Mouse (Mus musculus) mouse trophoblast stem cell (cell line): ENCODE measurements at regions not wholly inside any gene's neighbourhood (a gene's known extent, or its start where the extent isn't known, plus 50 kb on each side); places are given as distances from the start of the nearest gene placed in this dataset.

Source experiments
- in situ Hi-C, 2 experiments: fragments of 300-500 bp; cut with MseI, MboI; formaldehyde crosslinking; loops; 2 replicates in 1 of 2; 3 replicates in 1 of 2; pipeline ENCODE4 v1.15.1; 2025

DNA sequence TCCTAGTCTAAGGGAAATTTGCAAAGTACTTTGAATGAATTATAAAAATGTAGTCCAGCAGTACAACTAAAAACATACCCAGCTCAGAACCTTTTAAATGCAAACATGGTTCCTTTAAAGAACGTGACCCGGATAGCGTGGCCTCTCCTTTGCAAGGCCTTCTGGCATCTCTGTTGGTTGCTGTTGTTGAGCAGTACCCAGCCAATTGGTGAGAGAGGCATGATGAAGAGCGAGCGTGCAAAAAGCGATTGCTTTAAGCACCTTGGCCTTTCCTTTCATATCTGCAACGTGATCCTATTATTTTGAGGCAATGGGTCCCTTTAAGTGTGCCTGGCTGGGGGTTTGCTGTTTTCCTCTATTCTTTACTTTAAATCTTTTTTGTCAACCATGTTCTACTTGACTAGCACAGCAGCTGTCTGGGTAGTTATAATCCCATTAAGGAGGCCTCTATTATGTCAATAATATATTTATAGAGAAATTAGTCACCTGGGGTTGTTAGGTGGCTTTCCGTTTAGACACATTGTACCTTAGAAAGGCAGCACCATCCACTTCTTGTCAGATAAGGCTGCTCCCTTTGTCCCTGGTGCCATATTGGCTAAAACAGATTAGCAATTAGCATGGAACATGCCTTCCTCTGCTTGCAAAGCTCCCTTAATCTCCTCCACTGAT, 141.5 kb upstream of the Jag1 start:
- in situ Hi-C loops: no loop called here

- in situ Hi-C loops: no loop called here
Measured at GRCm38 (mm10) chr2:137247931-137248330, 131.5 kb upstream of the Jag1 start.

DNA sequence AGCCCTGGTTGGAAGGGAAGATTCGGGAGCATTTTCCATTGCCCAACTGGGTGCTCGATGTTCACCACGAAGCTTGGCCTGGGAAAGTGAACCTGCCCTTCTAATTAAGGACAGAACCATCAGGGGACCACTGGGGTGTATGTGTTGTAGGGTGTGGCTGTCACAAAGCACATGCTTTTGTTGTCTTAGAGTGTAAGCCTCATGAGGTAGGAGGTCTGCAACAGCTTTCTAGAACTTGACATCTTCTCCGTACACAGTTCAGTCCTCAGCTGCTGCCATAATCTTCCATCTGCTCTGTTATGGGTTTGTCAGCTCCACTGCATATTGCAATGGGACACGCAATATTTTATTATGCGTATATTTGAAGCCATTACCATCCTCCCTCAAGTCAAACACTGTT, 127.9 kb upstream of the Jag1 start:
- in situ Hi-C loops: no loop called here

GRCm38 (mm10) chr2:137243914-137244313, 127.5 kb upstream of the Jag1 start:
- in situ Hi-C loops: no loop called here

DNA sequence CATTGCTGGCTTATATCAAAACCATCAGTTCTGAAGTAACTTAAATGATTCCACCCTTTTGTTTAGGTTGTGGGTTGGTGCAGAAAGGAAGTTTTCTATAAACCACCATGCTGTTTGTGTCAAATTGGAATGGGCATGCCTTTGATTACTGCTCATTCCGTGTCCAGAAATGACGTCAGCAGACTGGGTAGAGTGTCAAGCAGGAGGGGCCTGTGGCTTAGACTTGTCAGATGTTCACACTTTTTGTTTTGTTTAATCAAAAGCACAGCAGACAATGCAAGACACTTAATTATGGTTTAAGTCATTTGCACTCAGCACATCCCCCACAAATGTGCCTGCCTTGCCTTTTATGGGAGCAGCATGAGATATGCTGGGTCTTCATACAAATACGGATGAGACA, 120.5 kb upstream of the Jag1 start:
- in situ Hi-C loops: no loop called here

DNA sequence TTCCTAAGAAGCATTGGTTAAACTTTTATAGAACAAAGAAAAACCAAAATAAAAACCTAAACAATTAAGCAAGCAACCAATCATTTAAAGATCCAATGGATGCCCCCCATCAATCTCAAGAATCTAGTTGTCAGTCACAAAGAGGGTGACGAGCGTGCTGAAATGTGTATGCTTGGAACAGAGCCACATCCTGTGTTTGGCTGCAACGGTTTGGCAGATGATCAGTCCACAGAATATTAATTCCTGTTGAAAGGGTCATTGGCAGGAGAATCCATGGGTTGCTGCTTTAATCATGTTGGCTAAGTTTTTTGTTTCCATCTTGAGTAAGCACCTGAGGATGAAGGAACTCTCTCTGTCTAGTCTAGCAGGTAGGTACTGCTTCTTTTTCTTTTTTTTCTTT, 117.5 kb upstream of the Jag1 start:
- in situ Hi-C loops: no loop called here

- in situ Hi-C loops: no loop called here
Measured at GRCm38 (mm10) chr2:137231161-137231560, 114.7 kb upstream of the Jag1 start.

GRCm38 (mm10) chr2:137229422-137230069, 113.1 kb upstream of the Jag1 start:
- in situ Hi-C loops: no loop called here

DNA sequence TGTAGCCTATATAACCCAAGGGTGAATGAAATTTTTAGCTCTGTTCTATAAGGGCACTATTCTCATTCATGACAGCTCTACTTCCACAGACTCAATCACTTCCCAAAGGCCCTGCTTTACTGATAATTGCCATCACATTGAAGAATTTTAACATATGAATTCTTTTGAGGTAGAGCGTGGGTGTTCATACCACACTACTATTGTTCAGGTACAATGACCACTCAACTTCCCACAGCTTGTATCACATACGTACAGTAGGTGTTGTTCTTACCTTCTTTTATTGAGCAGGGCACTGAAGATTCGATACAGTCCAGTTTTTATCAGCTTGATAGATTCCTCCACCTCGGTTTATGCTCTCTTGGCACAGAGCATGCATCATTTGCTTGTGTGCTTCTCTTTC, 111.1 kb upstream of the Jag1 start:
- in situ Hi-C loops: no loop called here

DNA sequence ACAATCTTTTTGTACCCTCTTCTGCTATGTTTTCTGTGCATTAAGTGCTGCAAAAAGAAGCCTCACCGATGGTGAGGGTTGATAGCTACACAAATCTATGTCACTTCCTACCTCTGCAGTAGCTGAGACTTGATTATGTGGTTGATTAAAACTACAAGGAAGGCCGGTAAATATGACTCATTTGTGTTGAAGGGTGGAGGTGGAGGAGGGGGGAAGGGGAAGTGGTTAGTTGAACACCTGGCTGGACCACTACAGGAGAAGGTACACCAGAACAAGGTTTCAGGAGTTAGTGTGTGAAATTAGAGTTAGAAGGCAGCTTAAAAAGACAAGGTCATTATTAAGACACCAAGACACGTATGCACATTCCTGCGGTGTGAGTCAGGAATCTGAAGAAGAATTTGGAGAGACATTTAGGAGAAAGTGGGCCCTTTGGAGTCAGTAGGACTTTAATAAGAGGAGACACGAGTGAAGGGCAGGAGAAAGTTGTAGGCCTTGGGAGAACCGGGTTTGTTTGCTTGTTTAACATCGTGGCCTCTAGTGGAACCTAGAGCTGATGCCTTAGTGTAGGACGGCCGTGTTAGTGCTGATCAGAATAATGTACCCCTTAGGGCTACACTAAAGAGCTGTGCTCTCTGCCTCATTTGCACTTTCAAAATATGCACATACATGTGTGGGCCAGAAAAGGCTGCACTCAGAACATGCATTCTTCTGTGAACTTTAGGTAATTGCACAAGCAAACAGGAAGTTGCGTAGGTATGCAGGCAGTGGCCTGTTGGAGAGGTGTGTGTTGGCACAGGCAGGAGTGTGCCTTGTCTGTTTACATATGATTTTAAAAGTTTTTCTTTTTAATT, 108.5 kb upstream of the Jag1 start:
- in situ Hi-C loops: no loop called here

GRCm38 (mm10) chr2:137215697-137216096, 99.3 kb upstream of the Jag1 start:
- in situ Hi-C loops: no loop called here

DNA sequence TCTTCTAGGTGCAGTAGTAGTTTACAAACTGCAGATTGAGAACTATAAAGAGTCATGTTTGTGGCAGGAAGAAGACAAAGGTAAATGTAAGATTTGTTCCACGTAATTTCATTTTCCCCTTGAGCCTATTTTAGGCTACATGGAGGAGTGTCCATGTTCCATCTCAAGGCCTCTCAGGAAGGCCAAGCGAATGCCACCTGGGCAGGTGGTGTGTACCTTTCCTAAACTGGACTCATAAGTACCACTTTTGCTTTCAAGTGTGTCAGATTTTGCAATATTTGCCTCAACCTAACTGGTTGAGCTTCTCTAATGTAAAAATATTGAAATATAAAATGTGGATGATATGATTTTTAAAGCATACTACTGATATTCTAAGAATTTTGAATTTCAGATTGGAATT, 91.4 kb upstream of the Jag1 start:
- in situ Hi-C loops: no loop called here

- in situ Hi-C loops: no loop called here
Measured at GRCm38 (mm10) chr2:137204274-137204850, 87.9 kb upstream of the Jag1 start.

GRCm38 (mm10) chr2:137200101-137200500, 83.7 kb upstream of the Jag1 start:
- in situ Hi-C loops: no loop called here

- in situ Hi-C loops: no loop called here
Measured at GRCm38 (mm10) chr2:137192183-137192582, 75.7 kb upstream of the Jag1 start.

DNA sequence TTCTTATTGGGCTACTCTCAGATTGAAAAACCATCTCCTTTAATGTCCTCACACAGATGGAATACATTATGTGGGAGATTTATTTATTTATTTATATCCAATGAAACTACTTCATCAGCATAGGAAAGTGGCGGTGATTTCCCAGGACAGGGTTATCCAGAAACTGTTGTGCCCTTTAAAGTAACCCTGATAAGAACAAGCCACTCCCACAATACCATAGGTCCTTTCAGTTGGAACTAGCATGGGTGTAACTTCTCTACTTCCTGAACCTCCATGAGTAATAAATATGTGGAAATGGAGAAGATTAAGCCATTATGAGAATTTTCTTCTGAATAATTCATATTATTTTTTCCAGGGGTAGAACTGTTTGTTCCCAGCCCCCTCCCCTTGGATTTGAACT, 52.7 kb upstream of the Jag1 start:
- in situ Hi-C loops: no loop called here

- in situ Hi-C loops: no loop called here
Measured at GRCm38 (mm10) chr2:137168626-137169025, 52.2 kb upstream of the Jag1 start.
